Mouse (Mus musculus): Measurements from ENCODE around the gene Arhgap32.

- TF ChIP-seq USF2 (conservative IDR thresholded peaks at IDR 0.05; ENCODE audit: low read depth, low read length) (no peak), CTCF (conservative IDR thresholded peaks at IDR 0.05 in 1 of 2, IDR thresholded peaks at IDR 0.05 in 1 of 2; ENCODE audit: low read depth in 2 of 2, low read length in 2 of 2) (no peak), POLR2A (IDR thresholded peaks at IDR 0.05; ENCODE audit: low read depth, low read length) (no peak), MYC (IDR thresholded peaks at IDR 0.05; ENCODE audit: low read depth, low read length) (no peak), ETS1 (conservative IDR thresholded peaks at IDR 0.05; ENCODE audit: low read depth, low read length) (no peak), EP300 (IDR thresholded peaks at IDR 0.05; ENCODE audit: low read length) (no peak), SIN3A (IDR thresholded peaks at IDR 0.05; ENCODE audit: low read length) (no peak), ZKSCAN1 (IDR thresholded peaks at IDR 0.05; ENCODE audit: borderline replicate concordance, low read depth, low read length) (no peak), SMC3 (IDR thresholded peaks at IDR 0.05; ENCODE audit: low read depth, low read length) (no peak), HCFC1 (IDR thresholded peaks at IDR 0.05; ENCODE audit: low read depth, low read length) (no peak), PAX5 (IDR thresholded peaks at IDR 0.05; ENCODE audit: low read length) (no peak)
Measured at GRCm38 (mm10) chr9:32097123-32097522, 18.8 kb upstream of the Arhgap32 start.

All from CH12.LX (cell line).